9 mouse cellular contexts compared by ENCODE assay signal in genomic region chr19:10449708-10450107, GRCm38 (mm10). TPM values are rescaled to one million over a fixed set of nuclear protein-coding genes. Genes with fewer than 3 reads are reported as not detected.
DNase-seq lines count a peak whose midpoint lies in the region; ATAC-seq and TF ChIP-seq lines count a peak whose summit lies in the region.
"Had no signal": no experiment of that assay in that cellular context is flagged by ENCODE, and none has a peak within 500 bp of the region (broad histone marks: within the 10 kb centered on the region; RNA-seq: fewer than 3 reads in every experiment).

No protein-coding gene starts in this region.

- H3K4me3 ChIP-seq in liver, adult 2 months (ENCODE audit: insufficient read depth, low read depth, low read length): no peak overlapping the region
- H3K4me3 ChIP-seq in liver, embryonic 11.5 days (ENCODE audit: low read depth, low read length): no peak overlapping the region
- H3K4me3 ChIP-seq in intestine, postnatal 0 days (ENCODE audit: low read depth, low read length): no peak overlapping the region
- no peak overlapping the region for H3K4me3 ChIP-seq in midbrain, embryonic 15.5 days
- H3K4me3 ChIP-seq: embryonic facial prominence, embryonic 13.5 days had no signal

- TF ChIP-seq CTCF in liver, adult 2 months (IDR thresholded peaks at IDR 0.05; ENCODE audit: low read depth, low read length): peak; percentile 34
- TF ChIP-seq CTCF in intestine, postnatal 0 days (IDR thresholded peaks at IDR 0.05; ENCODE audit: low read depth): peak; percentile 98

- no peak overlapping the region for H3K9ac ChIP-seq in liver, adult 2 months (ENCODE audit: low read depth, low read length)
- H3K9ac ChIP-seq in liver, embryonic 11.5 days (ENCODE audit: low read depth, low read length): no peak overlapping the region
- H3K9ac ChIP-seq in intestine, postnatal 0 days (ENCODE audit: low read depth, low read length): no peak overlapping the region
- H3K9ac ChIP-seq in midbrain, embryonic 15.5 days: no peak overlapping the region
- H3K9ac ChIP-seq: embryonic facial prominence, embryonic 13.5 days had no signal

- no peak for ATAC-seq in liver, embryonic 11.5 days (replicated peaks; ENCODE audit: low FRiP score)
- peak; percentile 46; the same call in 1 of the 2 replicates for ATAC-seq in intestine, postnatal 0 days
- ATAC-seq in midbrain, embryonic 15.5 days (replicated peaks): peak; percentile 45

- DNase-seq in liver, adult 2 months (ENCODE audit: extremely low read depth, low read depth, low spot score): peak; percentile 48
- no peak for DNase-seq in liver, embryonic 11.5 days (ENCODE audit: low spot score)
- DNase-seq in cerebellum, adult 9-11 months: peak; percentile 54
- peak; percentile 64 to 94 for DNase-seq in frontal cortex, adult 2 months (ENCODE audit: extremely low spot score in 1 of 2, low spot score in 1 of 2)
- peak; percentile 85 to 88 for DNase-seq in left cerebral cortex, postnatal 25 days (ENCODE audit: low spot score in 2 of 2)
- DNase-seq in spleen, postnatal 4 days (ENCODE audit: low spot score in 2 of 2): peak; percentile 66 to 82

- H3K79me2 ChIP-seq in liver, adult 2 months (ENCODE audit: control insufficient read depth, insufficient read depth, low read length): no peaks in the 10 kb centered on the region

- H3K36me3 ChIP-seq in liver, adult 2 months (ENCODE audit: control insufficient read depth, insufficient read depth, low read length): no peaks in the 10 kb centered on the region
- no peaks in the 10 kb centered on the region for H3K36me3 ChIP-seq in liver, embryonic 11.5 days (ENCODE audit: control insufficient read depth, insufficient read depth, low read length)
- no peaks in the 10 kb centered on the region for H3K36me3 ChIP-seq in intestine, postnatal 0 days (ENCODE audit: control insufficient read depth, insufficient read depth)
- peaks cover 18% of the 10 kb centered on the region; the same call in 1 of the 2 replicates for H3K36me3 ChIP-seq in midbrain, embryonic 15.5 days (replicated peaks)
- H3K36me3 ChIP-seq: embryonic facial prominence, embryonic 13.5 days had no signal

- intact Hi-C loops in left cerebral cortex, postnatal 25 days (cut with DNase I): loop anchor here (1.0 kb wide), 1 partner anchor 37 kb away; no protein-coding TSS in a partner anchor

- H3K4me1 ChIP-seq in liver, adult 2 months (ENCODE audit: control insufficient read depth, insufficient read depth, low read length): no peaks in the 10 kb centered on the region
- no peaks in the 10 kb centered on the region for H3K4me1 ChIP-seq in liver, embryonic 11.5 days (replicated peaks; ENCODE audit: control insufficient read depth, insufficient read depth, low read length)
- H3K4me1 ChIP-seq in intestine, postnatal 0 days (replicated peaks; ENCODE audit: control insufficient read depth, insufficient read depth, low read length): peaks cover under 1% of the 10 kb centered on the region; the same call in 1 of the 2 replicates
- H3K4me1 ChIP-seq in midbrain, embryonic 15.5 days: no peaks in the 10 kb centered on the region

- 9% methylated on average over 3 of the region's 3 CpGs for WGBS in liver, adult 2 months
- WGBS in liver, embryonic 11.5 days: 5% methylated on average over 3 of the region's 3 CpGs
- 0% methylated on average over 3 of the region's 3 CpGs for WGBS in intestine, postnatal 0 days
- WGBS in midbrain, embryonic 15.5 days: 7% methylated on average over 3 of the region's 3 CpGs

- no peak for TF ChIP-seq POLR2A in liver, adult 2 months (IDR thresholded peaks at IDR 0.05; ENCODE audit: extremely low read depth, insufficient read depth, low read length)

- no peak overlapping the region for H3K4me2 ChIP-seq in liver, embryonic 11.5 days
- H3K4me2 ChIP-seq in intestine, postnatal 0 days (replicated peaks; ENCODE audit: low read depth): no peak overlapping the region
- H3K4me2 ChIP-seq in midbrain, embryonic 15.5 days: no peak overlapping the region
- H3K4me2 ChIP-seq: embryonic facial prominence, embryonic 13.5 days had no signal

- no peaks in the 10 kb centered on the region for H3K27me3 ChIP-seq in liver, adult 2 months (ENCODE audit: control insufficient read depth, insufficient read depth, low read length)
- peaks cover 10% of the 10 kb centered on the region for H3K27me3 ChIP-seq in liver, embryonic 11.5 days (replicated peaks; ENCODE audit: control insufficient read depth, insufficient read depth, low read length)
- H3K27me3 ChIP-seq in intestine, postnatal 0 days (replicated peaks; ENCODE audit: control insufficient read depth, insufficient read depth, low read length): peaks cover 1% of the 10 kb centered on the region; the same call in 1 of the 2 replicates
- 0 out of 2 replicates have a peak, but pooled peaks cover under 1% of the 10 kb centered on the region for H3K27me3 ChIP-seq in midbrain, embryonic 15.5 days (replicated peaks)

- H3K9me3 ChIP-seq in liver, embryonic 11.5 days (ENCODE audit: control insufficient read depth, low read length): no peaks in the 10 kb centered on the region
- no peaks in the 10 kb centered on the region for H3K9me3 ChIP-seq in intestine, postnatal 0 days (ENCODE audit: control insufficient read depth)
- no peaks in the 10 kb centered on the region for H3K9me3 ChIP-seq in midbrain, embryonic 15.5 days
- H3K9me3 ChIP-seq: embryonic facial prominence, embryonic 13.5 days had no signal

- no peak overlapping the region for H3K27ac ChIP-seq in liver, adult 2 months (replicated peaks; ENCODE audit: insufficient read depth, low read depth, low read length)
- no peak overlapping the region for H3K27ac ChIP-seq in liver, embryonic 11.5 days (ENCODE audit: low read depth, low read length)
- no peak overlapping the region for H3K27ac ChIP-seq in intestine, postnatal 0 days (ENCODE audit: low read depth, low read length)
- H3K27ac ChIP-seq in midbrain, embryonic 15.5 days: no peak overlapping the region
- H3K27ac ChIP-seq: embryonic facial prominence, embryonic 13.5 days had no signal

RNA-seq across cellular contexts. Expression of gene Lrrc10b, which starts 7.6 kb away (rescaled TPM):
- total RNA-seq in liver, adult 2 months (2014; rRNA removed): not detected in 2 replicates
- not detected in 2 replicates for polyA plus RNA-seq in liver, adult 2 months (2012; rRNA removed)
- polyA plus RNA-seq in liver, embryonic 11.5 days (2014; fragmentation: Nextera tagmentation; extraction: Ambion mirVana): 0.14 TPM in 1 of 2 replicates, not detected in the other
- 4.7 and 7.8 TPM in 2 replicates for polyA plus RNA-seq in frontal cortex, adult 2 months (2012; rRNA removed)
- polyA plus RNA-seq in intestine, postnatal 0 days (2015; fragmentation: Nextera tagmentation; extraction: Ambion mirVana): 12.5 and 14.3 TPM in 2 replicates
- 10 to 100 TPM in 1 of 2 experiments, 1 to 10 TPM in 1; 4.8 to 30.6 TPM for total RNA-seq in left cerebral cortex, postnatal 25 days (2021)
- polyA plus RNA-seq in midbrain, embryonic 15.5 days (2015; fragmentation: Nextera tagmentation; extraction: Ambion mirVana): 1.7 and 2.4 TPM in 2 replicates

RNA-seq across cellular contexts. Expression of gene Ppp1r32, which starts 33.0 kb away (rescaled TPM):
- total RNA-seq in liver, adult 2 months (2014; rRNA removed): 0.13 TPM in 1 of 2 replicates, not detected in the other
- polyA plus RNA-seq in liver, adult 2 months (2012; rRNA removed): 0.06 and 0.09 TPM in 2 replicates
- 0.12 TPM in 1 of 2 replicates, not detected in the other for polyA plus RNA-seq in liver, embryonic 11.5 days (2014; fragmentation: Nextera tagmentation; extraction: Ambion mirVana)
- polyA plus RNA-seq in frontal cortex, adult 2 months (2012; rRNA removed): 0.84 and 1.2 TPM in 2 replicates
- polyA plus RNA-seq in intestine, postnatal 0 days (2015; fragmentation: Nextera tagmentation; extraction: Ambion mirVana): 26.1 and 27.8 TPM in 2 replicates
- total RNA-seq in left cerebral cortex, postnatal 25 days (2021): 1 to 10 TPM in 1 of 2 experiments, under 1 TPM in 1; 0.80 to 1.1 TPM
- 2.4 and 3.7 TPM in 2 replicates for polyA plus RNA-seq in midbrain, embryonic 15.5 days (2015; fragmentation: Nextera tagmentation; extraction: Ambion mirVana)
